Mouse (Mus musculus) ES-Bruce4 (cell line): ENCODE data around the gene Gm11549. TPM values are rescaled to one million over a fixed set of nuclear protein-coding genes. Genes with fewer than 3 reads are reported as not detected.
A peak's percentile ranks its signal among the peaks of the same experiment; 100 is the strongest.

Experiments used
- H3K27ac ChIP-seq: 2 replicates; pipeline ENCODE4 v1.5.1; 2012; ENCODE audit warnings: low read length, inconsistent platforms; ENCODE audit not compliant: insufficient read depth
- H3K27me3 ChIP-seq: 2 replicates; pipeline ENCODE4 v1.6.1; 2012; ENCODE audit warnings: mild to moderate bottlenecking, low read length, inconsistent platforms; ENCODE audit not compliant: control insufficient read depth, poor library complexity, insufficient read depth, severe bottlenecking
- H3K36me3 ChIP-seq: 2 replicates; pipeline ENCODE4 v1.6.1; 2012; ENCODE audit warnings: inconsistent platforms, mild to moderate bottlenecking, low read length, moderate library complexity; ENCODE audit not compliant: control insufficient read depth, poor library complexity, insufficient read depth, severe bottlenecking
- H3K4me1 ChIP-seq: one replicate; pipeline ENCODE4 v1.8.1; 2011; ENCODE audit warnings: low read length; ENCODE audit not compliant: control insufficient read depth, insufficient read depth
- H3K4me3 ChIP-seq: 2 replicates; pipeline ENCODE4 v1.5.1; 2011; ENCODE audit warnings: low read depth, mild to moderate bottlenecking, low read length
- H3K9ac ChIP-seq: 2 replicates; pipeline ENCODE4 v1.6.1; 2012; ENCODE audit warnings: low read depth, mild to moderate bottlenecking, inconsistent platforms; ENCODE audit not compliant: poor library complexity, severe bottlenecking
- H3K9me3 ChIP-seq: replicated peaks from 2 replicates; pipeline ENCODE4 v1.6.1; 2012; ENCODE audit warnings: mild to moderate bottlenecking, low read length, inconsistent platforms; ENCODE audit not compliant: control insufficient read depth, poor library complexity, insufficient read depth, severe bottlenecking
- CTCF ChIP-seq: IDR thresholded peaks from one replicate; pipeline ENCODE4 v1.8.1; 2011; ENCODE audit warnings: low read depth, low read length
- EP300 ChIP-seq: IDR thresholded peaks from 2 replicates; pipeline ENCODE4 v1.6.1; 2011; ENCODE audit warnings: low read depth, low read length; ENCODE audit not compliant: insufficient read depth
- POLR2A ChIP-seq: IDR thresholded peaks from one replicate; pipeline ENCODE4 v1.8.1; 2011; ENCODE audit warnings: low read length; ENCODE audit not compliant: insufficient read depth
- polyA plus RNA-seq: library from polyadenylated mRNA; stranded (reverse); fragments of >200 nt; gene quantifications from 2 replicates; pipeline ENCODE4 v1.2.4, GENCODE M21; 2011; ENCODE audit warnings: low read depth; ENCODE audit not compliant: missing spikeins, insufficient read depth, insufficient read length

The Gm11549 gene
- polyA plus RNA-seq, 1 experiment, result not detected

GRCm38 (mm10) chr3:36496746-36497145 lies 24.9 kb downstream of the Gm11549 start:
- Histone ChIP-seq H3K27ac (no peak overlapping the region), H3K27me3 (no peaks in the 10 kb centered on the region), H3K9ac (no peak overlapping the region), H3K4me1 (no peaks in the 10 kb centered on the region), H3K36me3 (no peaks in the 10 kb centered on the region), H3K9me3 (no peaks in the 10 kb centered on the region), H3K4me3 (no peak overlapping the region)
- TF ChIP-seq POLR2A (no peak), CTCF (peak; percentile 65)

GRCm38 (mm10) chr3:36496273-36496672 lies 25.3 kb downstream of the Gm11549 start:
- Histone ChIP-seq H3K27me3 (no peaks in the 10 kb centered on the region), H3K36me3 (no peaks in the 10 kb centered on the region), H3K27ac (no peak overlapping the region), H3K9ac (no peak overlapping the region), H3K4me1 (no peaks in the 10 kb centered on the region), H3K4me3 (no peak overlapping the region), H3K9me3 (no peaks in the 10 kb centered on the region)
- no peak for TF ChIP-seq EP300

GRCm38 (mm10) chr3:36495436-36495835 lies 26.2 kb downstream of the Gm11549 start:
- TF ChIP-seq POLR2A (no peak), EP300 (no peak), CTCF (peak; percentile 90)
- Histone ChIP-seq H3K4me3 (no peak overlapping the region), H3K36me3 (no peaks in the 10 kb centered on the region), H3K27ac (no peak overlapping the region), H3K4me1 (no peaks in the 10 kb centered on the region), H3K9ac (no peak overlapping the region), H3K27me3 (no peaks in the 10 kb centered on the region), H3K9me3 (no peaks in the 10 kb centered on the region)

- Histone ChIP-seq H3K27me3 (no peaks in the 10 kb centered on the region), H3K36me3 (no peaks in the 10 kb centered on the region), H3K9me3 (no peaks in the 10 kb centered on the region), H3K4me3 (no peak overlapping the region), H3K27ac (no peak overlapping the region), H3K9ac (no peak overlapping the region), H3K4me1 (no peaks in the 10 kb centered on the region)
- TF ChIP-seq POLR2A, result no peak
- no peak for TF ChIP-seq CTCF
- TF ChIP-seq EP300, result no peak
Measured at GRCm38 (mm10) chr3:36494613-36495012, 27.0 kb downstream of the Gm11549 start.

GRCm38 (mm10) chr3:36493641-36494283 lies 27.9 kb downstream of the Gm11549 start:
- H3K27ac ChIP-seq, result no peak overlapping the region
- no peaks in the 10 kb centered on the region for H3K27me3 ChIP-seq
- H3K9me3 ChIP-seq, result no peaks in the 10 kb centered on the region
- no peak overlapping the region for H3K4me3 ChIP-seq
- H3K36me3 ChIP-seq, result no peaks in the 10 kb centered on the region
- TF ChIP-seq CTCF, result no peak
- TF ChIP-seq EP300, result no peak
- H3K9ac ChIP-seq, result no peak overlapping the region
- no peaks in the 10 kb centered on the region for H3K4me1 ChIP-seq

GRCm38 (mm10) chr3:36492716-36493391 lies 28.8 kb downstream of the Gm11549 start:
- Histone ChIP-seq H3K4me1 (no peaks in the 10 kb centered on the region), H3K9ac (no peak overlapping the region), H3K27me3 (no peaks in the 10 kb centered on the region), H3K4me3 (no peak overlapping the region), H3K27ac (no peak overlapping the region), H3K9me3 (no peaks in the 10 kb centered on the region), H3K36me3 (no peaks in the 10 kb centered on the region)
- TF ChIP-seq POLR2A (no peak), EP300 (no peak), CTCF (no peak)
